Mouse (Mus musculus) adrenal gland, postnatal 14 days (tissue): ENCODE measurements around the gene Ppard. TPM values are rescaled to one million over a fixed set of nuclear protein-coding genes. Genes with fewer than 3 reads are reported as not detected.

Experiments used
- DNase-seq: peaks from one replicate; pipeline ENCODE4 v3.0.0; 2021; ENCODE audit warnings: mixed read lengths
- total RNA-seq: library from RNA; stranded (reverse); gene quantifications from 2 replicates; pipeline ENCODE4 v1.2.3, GENCODE M21; 2021

The Ppard gene
- total RNA-seq, 1 experiment from 2014 or later = 36.1 TPM

DNA sequence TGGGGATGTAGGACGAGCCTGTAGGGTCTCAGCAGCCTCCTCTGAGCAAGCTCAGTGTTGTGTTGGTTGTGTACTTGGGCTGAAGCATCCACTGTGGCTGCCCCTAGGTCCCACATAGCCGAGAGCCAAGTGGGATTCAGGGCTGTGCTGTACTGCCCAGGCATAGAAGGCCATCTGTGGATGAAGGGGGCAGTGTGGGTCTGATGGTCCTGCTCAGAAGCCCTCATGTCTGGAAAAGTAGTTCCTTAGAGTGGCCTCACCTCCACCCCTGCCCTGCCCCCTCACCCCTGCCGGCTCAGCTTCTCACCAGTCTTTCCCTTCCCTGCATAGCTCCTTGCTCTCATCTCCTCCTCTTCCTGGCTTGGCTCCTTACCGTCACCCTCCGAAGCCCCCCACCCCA, 23.2 kb downstream of the Ppard start:
- no peak for DNase-seq

DNA sequence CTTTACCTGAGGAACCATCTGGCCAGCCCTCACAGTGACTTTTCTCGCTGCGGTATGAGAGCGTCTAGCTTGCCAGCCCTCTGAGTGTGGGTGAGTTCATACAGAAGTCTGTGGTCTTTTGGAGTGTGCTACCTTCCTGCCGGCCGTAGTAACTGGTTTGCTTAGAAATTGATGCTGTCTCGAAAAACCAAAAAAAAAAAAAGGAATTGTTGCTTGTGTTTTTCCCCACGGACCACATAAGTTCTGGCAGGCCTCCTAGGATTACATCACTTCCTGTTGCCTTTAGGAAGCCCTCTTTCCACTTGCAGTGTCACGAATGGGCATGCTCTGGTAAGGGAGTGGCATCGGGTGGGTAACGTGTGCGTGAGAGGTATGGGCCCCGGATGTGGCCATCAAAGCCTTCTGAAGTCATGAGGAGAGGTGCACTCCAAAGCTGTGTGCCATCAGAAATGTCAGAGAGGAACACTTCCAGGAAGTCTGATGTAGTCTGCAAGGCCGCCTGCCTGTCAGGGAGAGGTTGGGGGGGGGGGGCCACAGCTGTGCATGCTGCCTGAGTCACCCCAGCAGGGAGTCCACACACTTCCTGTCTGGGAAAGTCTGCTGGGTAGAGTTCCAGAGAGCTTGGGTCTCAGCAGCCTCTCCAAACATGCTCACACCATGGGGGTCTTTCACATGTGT, 24.3 kb downstream of the Ppard start:
- peak; percentile 68 for DNase-seq

DNA sequence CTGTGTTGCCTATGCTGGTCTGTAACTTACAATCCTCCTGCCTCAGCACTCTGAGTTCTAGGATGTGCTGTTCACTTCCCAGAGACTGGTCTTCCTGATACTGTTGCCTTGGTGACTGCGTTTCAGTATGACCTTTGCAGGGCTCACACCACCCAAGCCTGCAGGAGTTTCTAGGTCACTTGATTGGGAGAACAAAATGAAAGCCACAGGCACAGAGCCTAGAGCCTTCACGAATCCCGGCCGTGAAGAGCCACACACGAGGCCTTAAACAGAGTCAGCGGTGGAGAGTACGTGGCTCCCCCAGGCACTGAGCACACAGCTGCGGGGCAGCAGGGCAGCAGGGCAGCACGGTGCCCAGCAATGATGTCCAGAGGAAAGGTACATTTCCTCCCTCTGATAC, 25.8 kb downstream of the Ppard start:
- DNase-seq = peak; percentile 53

DNA sequence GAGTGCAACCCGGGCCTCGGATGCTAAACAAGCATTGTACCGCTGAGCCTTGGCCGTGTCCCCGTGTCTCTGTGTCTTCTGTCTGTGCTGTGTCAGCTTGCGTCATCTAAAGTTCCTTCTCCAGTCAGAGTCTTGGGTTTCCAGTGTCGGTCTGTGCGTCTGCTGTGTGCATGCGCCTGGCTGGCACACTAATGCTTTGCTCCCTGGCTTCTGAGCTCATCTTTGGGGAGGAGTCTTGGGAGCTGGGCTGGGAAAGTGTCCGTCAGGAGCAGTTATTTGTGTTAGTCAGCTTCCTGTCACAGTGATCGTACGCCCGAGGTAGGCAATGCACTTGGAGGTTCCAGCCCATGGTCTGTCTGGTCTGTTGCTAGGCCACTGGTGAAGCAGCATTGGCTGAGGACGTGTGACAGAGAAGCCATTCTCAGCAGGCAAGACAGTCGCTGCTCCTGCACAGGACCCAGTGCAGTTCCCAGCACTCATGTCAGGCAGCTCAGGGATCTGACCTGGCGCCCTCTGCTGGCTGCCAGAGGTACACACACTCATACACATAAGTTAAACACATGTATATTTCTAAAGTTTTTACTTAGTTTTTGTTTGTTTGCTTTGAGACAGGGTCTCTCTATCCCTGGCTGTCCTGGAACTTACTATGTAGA, 27.5 kb downstream of the Ppard start:
- DNase-seq = peak; percentile 49

DNA sequence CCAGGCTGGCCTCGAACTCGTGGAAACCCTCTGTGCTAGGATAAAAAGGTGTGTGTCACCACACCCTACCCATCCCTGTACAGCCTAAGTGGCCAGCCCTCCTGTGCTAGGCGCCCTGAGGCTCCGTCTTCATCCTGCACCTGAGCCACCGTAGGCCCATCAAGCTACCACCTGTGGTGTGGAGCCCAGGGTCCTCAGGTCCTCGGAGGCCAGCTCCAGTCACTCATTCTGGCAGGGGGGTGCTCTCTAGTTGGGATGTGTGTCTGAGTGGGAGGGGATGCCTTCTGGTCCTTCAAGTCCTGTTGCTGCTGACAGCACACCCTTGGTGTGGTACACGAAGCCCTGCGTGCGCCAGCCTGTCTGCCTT, 28.0 kb downstream of the Ppard start:
- no peak for DNase-seq

DNA sequence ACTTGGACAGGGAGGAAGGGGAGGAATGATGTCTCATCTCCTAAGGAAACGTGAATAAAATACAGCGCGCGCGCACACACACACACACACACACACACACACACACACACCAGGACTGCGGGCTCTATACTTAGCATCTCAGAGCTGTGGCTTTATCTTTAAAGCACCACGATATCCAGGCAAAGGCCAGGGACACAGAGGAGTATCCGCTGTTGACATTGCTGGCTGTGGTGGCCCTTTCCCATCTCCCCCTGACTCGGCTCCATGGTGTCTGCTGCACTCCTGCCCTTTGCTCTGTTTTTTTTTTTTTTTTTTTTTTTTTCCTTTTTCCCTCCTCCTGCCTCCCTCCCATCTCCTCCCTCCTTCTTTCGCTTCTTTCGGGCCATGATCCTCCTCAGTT, 29.3 kb downstream of the Ppard start:
- DNase-seq = no peak

DNA sequence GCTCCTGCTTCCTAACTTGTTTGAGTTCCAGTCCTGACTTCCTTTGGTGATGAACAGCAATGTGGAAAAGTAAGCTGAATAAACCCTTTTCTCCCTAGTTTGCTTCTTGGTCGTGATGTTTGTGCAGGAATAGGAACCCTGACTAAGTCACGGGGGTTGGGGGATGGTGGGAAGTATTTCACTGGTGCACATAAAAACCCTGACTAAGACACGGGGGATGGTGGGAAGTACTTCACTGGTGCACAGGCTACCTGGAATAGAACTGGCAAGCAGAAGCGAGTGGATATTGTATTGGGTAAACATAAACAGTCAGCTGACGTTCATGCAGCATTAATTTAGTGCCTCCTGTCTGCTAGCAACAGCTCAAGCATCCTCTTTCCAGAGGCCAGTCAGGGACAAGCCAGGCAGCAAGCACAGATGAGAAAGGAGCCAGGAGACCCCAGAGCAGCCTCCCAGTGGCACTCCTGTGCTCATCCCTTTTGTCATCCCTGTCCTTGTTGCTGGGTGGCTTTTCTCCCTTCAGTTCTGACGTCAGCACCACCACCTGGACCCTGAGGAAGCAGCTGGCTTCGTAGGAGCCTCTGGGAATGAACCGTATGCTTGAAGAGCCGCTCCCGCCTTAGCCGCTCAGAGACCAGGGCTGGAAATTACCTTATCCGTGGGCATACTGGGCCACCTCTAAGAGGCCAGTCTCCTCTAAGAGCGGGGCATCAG, 30.8 kb downstream of the Ppard start:
- DNase-seq = no peak

DNA sequence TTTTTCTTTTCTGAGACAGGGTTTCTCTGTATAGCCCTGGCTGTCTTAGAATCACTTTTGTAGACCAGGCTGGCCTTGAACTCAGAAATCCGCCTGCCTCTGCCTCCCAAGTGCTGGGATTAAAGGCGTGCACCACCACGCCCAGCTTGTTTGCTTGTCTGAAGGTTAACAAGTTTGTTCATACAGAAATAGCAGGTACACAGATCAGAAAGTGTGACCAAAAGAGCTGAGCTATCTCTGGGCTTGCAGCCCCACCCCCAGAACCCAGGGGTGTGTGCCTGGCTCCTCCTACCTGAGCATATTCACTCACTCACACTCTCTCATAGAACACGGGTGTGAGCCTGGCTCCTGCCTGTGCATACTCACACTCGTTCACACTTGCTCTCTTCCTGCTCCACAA, 34.8 kb downstream of the Ppard start:
- DNase-seq = no peak

DNA sequence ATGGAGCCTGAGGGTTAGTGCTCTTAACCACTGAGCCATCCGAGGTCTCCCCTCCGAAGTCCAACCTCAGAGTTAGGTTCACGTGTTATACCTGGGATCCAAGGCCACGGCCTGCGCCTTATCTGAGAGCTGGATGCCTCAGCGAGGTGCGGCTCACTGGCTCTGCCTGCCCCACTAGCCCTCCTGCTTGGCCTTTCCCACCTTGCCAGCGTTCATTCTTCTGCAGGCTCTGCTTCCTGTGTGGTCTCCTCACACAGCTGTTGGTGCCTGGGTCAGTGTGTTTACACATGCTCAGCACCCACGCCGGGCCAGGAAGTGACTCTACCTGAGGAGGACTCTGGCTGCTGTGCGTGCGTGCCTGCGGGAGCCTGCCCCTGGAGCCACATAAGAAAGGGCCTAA, 37.7 kb downstream of the Ppard start:
- DNase-seq = no peak

DNA sequence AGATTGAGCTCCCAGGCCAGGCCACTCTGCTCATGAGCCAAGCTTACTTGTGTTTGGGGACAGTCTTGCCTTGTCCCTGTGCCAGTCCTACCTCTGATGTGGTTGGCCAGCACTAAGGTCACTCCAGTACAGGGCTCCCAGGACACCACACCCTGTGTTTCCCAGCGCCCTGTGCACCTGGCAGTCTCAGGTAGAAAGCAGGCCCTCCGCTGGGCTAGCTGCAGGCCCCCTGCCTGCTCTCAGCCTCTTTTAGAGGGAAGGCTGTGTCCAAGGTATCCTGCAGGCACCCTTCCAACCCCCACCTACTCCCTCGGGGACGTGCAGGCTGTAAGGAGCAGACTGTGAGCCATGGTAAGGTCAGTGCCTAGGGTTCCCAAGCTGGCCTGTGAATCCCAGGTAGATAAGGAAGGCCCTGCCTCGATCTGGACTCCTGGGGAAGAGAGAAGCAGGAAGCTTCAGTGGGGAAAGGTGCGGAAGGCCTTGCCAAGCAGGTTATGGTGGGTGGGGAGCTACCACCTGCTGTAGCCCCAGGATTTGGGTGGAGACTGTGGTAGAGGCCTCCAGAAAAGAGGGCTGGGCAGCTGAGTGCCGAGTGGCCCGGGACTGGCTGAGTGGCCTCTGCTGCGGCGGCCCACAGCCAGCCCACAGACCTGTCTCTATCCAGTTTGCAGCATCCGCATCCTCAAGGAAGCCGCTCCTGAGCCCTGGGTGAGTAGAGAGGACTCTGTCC, 39.2 kb downstream of the Ppard start:
- DNase-seq = peak; percentile 34

DNA sequence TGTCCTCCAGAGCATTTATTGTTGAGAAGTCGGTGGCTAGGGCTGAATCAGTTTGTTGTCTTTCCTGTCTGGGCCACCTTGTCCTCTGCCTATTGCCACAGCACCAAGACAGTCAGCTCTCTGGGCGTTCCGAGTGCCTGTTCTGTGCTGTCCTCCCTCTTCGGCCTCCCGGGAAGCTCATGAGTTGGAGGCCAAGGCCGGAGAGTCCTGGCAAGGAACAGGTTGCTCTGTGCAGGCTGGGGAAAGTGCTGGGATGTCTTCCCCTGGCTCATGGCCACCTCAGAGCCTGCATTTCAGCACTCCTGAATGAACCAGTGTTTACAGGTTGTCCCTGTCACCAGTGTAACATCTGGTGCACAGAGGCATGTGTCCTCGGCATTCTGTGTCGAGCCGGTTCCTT, 39.8 kb downstream of the Ppard start:
- DNase-seq = peak; percentile 73

DNA sequence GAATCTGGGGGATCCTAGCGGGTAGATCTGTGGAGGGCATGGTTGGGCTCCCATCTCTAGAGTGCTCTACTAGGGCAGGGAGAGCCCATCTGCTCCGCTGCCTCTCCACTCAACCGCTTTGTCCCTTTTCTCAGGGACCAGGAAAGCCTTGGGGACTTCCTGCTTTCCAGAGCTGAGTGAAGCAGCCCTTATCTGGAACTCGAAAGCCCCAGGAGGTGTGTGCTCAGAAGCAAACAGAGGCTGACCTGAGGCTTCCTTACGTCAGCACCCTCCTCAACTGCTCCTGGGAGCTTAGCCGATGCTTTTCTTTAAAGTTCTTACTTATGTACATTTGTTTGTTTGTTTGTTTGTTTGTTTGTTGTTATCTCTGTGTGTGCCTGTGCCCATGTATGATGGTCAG, 40.3 kb downstream of the Ppard start:
- no peak for DNase-seq

DNA sequence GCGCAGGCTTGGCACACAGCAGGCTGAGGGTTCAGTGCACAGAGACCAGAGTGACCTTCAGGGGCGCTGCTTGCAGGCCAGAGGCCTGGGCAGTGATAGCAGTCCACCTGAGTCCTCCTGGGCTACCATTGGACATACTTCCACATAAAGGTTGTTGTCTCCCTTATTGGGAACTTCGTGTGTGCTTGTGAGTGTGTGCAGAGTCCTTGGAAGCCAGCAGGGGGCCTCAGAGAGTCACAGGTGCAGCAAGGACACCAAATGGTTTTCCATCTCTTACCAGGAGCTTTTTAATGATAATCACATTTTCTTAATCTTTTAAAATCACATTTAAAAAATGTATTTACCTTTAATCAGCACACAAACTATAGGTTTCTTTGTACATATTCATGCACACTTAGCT, 42.2 kb downstream of the Ppard start:
- peak; percentile 69 for DNase-seq

DNA sequence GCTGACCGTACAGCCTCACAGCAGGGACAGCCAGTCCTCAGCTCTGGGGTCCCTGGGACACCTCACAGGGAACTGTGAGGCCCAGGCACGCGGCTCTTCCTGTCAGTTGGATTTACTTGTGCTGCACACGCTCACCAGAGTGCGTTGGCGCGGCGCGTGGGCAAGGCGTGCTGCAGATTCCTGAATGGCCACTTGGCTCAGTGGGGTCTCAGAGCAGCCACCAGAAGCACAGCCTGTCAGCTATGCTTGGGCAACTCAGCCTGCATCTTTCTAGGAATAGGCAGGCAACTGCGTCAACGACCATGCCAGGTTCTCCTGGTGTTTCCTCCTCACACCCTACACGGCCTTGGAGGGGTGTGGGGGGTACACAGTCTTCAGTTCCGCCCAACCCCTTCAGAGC, 44.7 kb downstream of the Ppard start:
- DNase-seq = no peak

DNA sequence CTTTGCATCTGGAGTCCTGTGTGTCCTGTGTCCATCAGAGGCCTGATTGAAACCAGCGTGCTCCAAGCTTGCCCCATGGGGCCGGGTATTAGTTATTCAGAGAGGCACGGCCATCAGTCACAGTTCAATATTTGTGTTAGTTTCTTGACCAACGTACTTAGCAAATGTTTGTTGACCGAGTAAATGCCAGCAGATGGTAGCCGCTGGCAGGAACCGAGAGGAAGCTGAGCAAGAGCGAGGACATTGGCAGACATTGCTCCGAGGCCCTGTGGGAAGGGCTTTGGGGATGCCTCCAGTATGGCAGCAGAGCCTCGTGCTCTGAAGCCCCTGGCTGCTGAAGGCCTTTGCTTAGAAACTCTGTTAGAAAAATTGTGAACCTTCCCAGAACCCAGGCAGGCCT, 45.2 kb downstream of the Ppard start:
- DNase-seq = no peak

DNA sequence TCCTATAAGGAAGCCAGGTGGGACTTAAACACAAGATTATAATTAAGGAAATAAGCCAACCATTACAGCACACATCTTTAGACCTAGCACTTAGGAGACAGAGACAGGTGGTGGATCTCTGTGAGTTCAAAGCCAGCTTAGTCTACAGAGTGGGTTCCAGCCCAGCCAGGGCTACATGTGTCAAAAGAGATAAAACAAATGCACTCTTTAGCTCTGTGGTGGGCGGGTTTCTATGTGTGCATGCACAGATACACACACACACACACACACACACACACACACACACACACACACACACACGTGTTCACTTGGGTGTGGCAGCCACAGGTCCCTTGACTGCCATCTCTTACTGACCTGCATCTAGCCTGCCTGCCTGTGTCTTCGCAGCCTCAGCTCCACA, 45.7 kb downstream of the Ppard start:
- DNase-seq = no peak

DNA sequence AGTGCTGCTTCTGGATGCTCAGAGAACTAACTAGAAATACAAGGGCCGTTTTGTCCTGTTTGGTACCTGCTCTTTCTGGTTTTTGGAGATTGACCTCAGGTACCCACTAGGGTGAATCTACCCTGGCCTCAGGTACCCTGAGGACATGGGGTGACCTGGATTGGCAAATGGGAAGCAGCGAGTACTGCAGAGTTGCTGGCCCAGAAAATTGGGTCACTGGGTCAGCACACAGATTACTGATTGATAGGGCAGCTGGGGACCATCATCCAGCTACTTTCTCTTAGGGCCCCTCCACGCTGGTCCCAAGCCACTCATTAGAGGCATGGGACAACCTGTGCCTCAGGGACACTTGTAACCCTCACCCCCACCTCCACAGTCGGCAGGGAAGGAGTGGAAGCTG, 46.7 kb downstream of the Ppard start:
- DNase-seq = peak; percentile 19

DNA sequence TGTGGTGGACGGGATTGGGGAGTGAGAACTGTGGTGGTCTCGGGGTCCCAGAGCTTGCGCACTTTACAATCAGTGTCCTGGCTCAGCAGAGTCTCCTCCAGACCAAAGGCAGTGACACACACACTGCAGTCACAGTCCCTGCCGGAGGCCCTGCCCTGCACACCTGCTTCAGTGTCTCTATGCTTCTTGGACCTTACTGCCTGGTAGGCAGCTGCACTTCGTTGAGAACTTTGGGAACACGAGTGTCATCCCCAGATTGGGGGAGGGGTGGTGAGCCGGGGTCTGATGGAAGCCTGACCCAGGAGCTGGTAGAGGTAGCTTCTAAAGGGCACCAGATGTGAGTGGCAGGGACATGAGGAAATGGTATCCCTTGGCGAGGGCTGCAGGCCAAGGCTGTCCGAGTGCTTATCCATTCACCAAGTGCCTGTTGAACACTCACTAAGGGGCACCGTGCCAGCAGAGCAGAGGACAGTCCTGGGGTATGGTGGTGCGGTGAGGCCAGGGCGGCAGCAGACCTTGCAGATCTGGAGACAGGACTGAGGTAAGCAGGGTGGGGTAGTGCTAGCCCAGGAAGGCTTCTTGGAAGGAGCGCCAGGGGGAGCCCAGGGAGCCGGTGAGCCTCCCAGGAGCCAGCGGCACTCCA, 47.4 kb downstream of the Ppard start:
- peak; percentile 94 for DNase-seq

DNA sequence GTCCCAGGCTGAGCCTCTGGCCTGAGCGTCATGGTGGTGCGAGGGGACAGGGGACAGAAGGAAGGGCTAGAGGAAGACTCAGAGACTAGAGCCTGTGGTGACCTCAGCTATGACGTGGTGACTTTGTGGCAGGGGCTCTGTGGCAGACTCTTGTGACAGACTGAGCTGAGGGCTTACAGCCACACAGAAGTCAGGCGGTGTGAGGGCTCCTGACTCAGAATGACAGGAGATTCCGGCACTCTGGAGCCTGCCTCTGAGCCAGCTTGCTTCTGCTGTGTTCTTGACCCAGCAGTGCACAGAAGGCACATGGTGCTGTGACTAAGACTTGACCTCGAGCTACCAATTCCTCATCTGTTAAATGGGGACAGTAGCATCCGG, 47.9 kb downstream of the Ppard start:
- DNase-seq = peak; percentile 79

DNA sequence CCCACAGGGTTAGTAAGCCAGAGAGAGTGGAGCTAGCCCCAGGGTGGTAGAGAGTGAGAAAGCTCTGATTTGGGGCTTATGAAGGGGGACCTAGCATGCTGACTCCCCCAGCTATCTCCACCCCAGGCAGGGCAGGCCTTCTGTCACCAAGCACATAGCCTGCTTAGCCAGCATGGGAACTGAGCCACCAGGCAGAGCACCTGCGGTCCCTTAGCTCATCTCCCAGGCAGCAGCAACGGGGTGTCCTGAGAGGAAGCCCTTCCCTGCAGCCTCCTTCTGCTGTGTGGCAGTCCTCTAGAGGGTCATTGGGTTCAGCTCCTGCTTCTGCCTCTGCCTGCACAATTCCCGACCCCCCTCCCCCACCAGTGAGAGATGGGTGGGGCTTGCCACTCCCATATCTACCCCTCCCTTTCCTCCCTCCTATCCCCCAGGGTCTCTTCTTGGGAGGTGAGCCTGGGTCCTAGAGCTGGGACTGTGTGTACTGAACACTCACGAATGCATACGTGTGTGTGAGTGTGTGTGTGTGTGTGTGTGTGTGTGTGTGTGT, 48.4 kb downstream of the Ppard start:
- DNase-seq = peak; percentile 8

DNA sequence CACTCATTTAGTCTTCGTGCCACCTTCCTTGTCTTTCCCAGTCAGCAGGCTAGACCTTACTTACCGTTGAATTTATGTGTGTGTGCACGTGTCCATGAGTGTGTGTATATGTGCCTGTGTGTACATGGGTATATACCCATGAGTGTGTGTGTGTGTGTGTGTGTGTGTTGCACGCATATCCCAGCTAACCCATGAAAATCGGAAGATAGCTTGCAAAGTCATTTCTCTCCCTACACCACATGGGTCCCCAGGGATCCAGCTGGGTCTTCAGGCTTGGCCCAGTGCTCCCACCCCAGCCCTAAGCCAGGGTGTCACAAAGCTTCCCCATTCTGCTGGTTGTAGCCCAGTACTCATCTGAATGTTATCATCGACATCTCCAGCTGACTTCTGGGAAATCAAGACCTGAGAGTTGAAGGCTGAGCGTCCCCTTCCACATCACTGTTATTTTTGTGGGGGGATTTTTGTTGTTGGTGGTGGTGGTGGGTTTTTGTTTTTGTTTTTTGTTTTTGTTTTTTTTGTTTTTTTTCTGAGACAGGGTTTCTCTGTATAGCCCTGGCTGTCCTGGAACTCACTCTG, 49.5 kb downstream of the Ppard start:
- no peak for DNase-seq

DNA sequence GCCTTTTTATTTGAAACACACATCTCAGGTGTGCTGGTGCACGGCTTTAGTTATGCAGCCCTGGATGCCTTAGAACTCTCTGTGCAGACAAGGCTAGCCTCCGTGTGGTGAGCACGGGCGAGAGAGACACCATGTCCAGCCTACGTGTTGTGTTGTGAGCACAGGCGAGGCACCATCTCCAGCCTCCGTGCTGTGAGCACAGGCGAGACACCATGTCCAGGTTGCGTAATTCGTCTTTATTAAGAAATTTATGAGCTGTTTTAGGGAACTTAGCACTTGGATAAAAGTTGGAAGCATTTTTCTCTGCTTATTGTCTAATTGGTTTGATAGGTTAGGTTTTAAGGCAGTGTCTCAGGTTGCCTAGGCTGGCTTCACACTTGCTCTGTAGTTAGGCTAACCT, 50.7 kb downstream of the Ppard start:
- no peak for DNase-seq
